Mouse (Mus musculus): ENCODE measurements around the gene Siae.

GRCm38 (mm10) chr9:37669115-37669514, 113.6 kb downstream of the Siae start, which contains the start of gene Panx3:
- no peak for TF ChIP-seq GATA1 (IDR thresholded peaks at IDR 0.05; ENCODE audit: low read length)
- no peak for TF ChIP-seq TAL1 (IDR thresholded peaks at IDR 0.05; ENCODE audit: low read length)

Measured in erythroblast, embryonic 14.5 days (primary cell).